Mouse (Mus musculus) stomach, embryonic 14.5 days (tissue): ENCODE measurements around the gene Ap1ar. TPM values are rescaled to one million over a fixed set of nuclear protein-coding genes. Genes with fewer than 3 reads are reported as not detected.

Experiments
- ATAC-seq: fragments of 200-750 bp; cut with Nextera tagmentation; 2 replicates; pipeline ENCODE4 v1.8.0; 2017; ENCODE audit warnings: low read depth, moderate TSS enrichment; ENCODE audit not compliant: insufficient number of reproducible peaks, insufficient read depth, low FRiP score
- H3K27ac ChIP-seq: fragments of 300-500 bp; sonication (generic); 2 replicates; pipeline ENCODE4 v1.5.1; 2014; ENCODE audit warnings: mild to moderate bottlenecking, low read length, moderate library complexity, mixed read lengths
- H3K27me3 ChIP-seq: fragments of 300-500 bp; sonication (generic); 2 replicates; pipeline ENCODE4 v1.6.1; 2014; ENCODE audit warnings: low read length, control low read depth, mixed read lengths; ENCODE audit not compliant: control insufficient read depth, insufficient read depth
- H3K36me3 ChIP-seq: fragments of 300-500 bp; sonication (generic); 2 replicates; pipeline ENCODE4 v1.6.1; 2014; ENCODE audit warnings: mild to moderate bottlenecking, control low read depth, low read length, moderate library complexity, mixed read lengths; ENCODE audit not compliant: control insufficient read depth, insufficient read depth
- H3K4me1 ChIP-seq: fragments of 300-500 bp; sonication (generic); 2 replicates; pipeline ENCODE4 v1.6.1; 2014; ENCODE audit warnings: low read length, control low read depth, mixed read lengths; ENCODE audit not compliant: control insufficient read depth, insufficient read depth
- H3K4me2 ChIP-seq: fragments of 300-500 bp; sonication (generic); replicated peaks from 2 replicates; pipeline ENCODE4 v1.6.1; 2014; ENCODE audit warnings: low read depth, low read length, control low read depth
- H3K4me3 ChIP-seq: fragments of 300-500 bp; sonication (generic); 2 replicates; pipeline ENCODE4 v1.5.1; 2014; ENCODE audit warnings: low read depth, low read length, control low read depth
- H3K9ac ChIP-seq: fragments of 300-500 bp; sonication (generic); replicated peaks from 2 replicates; pipeline ENCODE4 v1.6.1; 2014; ENCODE audit warnings: low read depth, mild to moderate bottlenecking, control low read depth, low read length, moderate library complexity, mixed read lengths
- H3K9me3 ChIP-seq: fragments of 300-500 bp; sonication (generic); 2 replicates; pipeline ENCODE4 v1.6.1; 2016; ENCODE audit warnings: low read depth, low read length, control low read depth; ENCODE audit not compliant: control insufficient read depth
- WGBS: fragments of 180-500 bp; shearing (Covaris S2); extraction: QIAGEN DNeasy Blood & Tissue Kit; methylation state at CpG from one replicate; pipeline ENCODE4 v1.1.7; 2014; 5-methylcytosine and 5-hydroxymethylcytosine counted together
- polyA plus RNA-seq: library from polyadenylated mRNA; unstranded; fragments of >200 nt; fragmentation: Nextera tagmentation; extraction: Ambion mirVana; gene quantifications from 2 replicates; pipeline ENCODE4 v1.2.1, GENCODE M21; 2014

Gene Ap1ar
- polyA plus RNA-seq, 1 experiment from 2014 or later, result 56.8 TPM

GRCm38 (mm10) chr3:127849922-127850321 is 12.6 kb upstream of the Ap1ar start:
- Histone ChIP-seq H3K4me2 (no peak overlapping the region), H3K4me1 (0 out of 2 replicates have a peak, but pooled peaks cover 2% of the 10 kb centered on the region), H3K4me3 (no peak overlapping the region), H3K27ac (no peak overlapping the region), H3K9me3 (no peaks in the 10 kb centered on the region), H3K27me3 (no peaks in the 10 kb centered on the region), H3K9ac (no peak overlapping the region), H3K36me3 (no peaks in the 10 kb centered on the region)
- WGBS, result 77% methylated on average over 5 of the region's 5 CpGs
- no peak for ATAC-seq

DNA sequence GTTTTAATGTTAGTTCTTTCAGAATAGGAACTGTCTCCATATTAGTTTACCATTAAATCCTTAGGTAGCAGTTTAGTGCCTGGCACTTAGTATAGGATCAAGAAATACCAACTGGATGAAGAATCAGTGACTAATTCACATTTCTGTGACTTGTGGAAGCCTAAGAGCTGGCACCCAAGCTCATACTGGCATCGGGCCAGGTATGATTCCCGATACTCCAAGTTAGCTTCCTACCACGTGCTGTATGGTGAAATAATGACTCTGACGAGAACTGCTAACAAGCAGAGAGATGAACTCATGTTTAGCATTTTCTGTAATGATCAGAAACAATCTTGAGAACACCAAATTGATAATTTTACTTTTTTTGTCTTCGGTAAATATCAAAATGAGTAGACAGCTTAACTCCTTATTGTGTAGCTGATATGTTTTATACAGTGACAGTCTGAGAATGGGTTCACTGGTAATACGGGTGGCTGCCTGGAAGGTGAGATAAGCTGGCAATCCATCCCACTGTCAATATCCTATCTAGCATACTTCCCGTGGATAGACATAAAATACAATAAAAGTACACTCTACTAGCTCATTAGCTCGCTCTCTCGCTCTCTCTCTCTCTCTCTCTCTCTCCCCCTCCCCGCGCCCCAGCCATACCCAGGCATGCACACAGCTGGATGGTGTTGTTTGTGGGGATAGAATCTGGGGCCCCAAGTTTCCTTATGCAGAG is 10.9 kb upstream of the Ap1ar start:
- no peaks in the 10 kb centered on the region for H3K9me3 ChIP-seq
- H3K4me2 ChIP-seq, result no peak overlapping the region
- WGBS, result 71% methylated on average over 11 of the region's 11 CpGs
- H3K4me3 ChIP-seq, result no peak overlapping the region
- H3K36me3 ChIP-seq, result no peaks in the 10 kb centered on the region
- H3K4me1 ChIP-seq, result 0 out of 2 replicates have a peak, but pooled peaks cover 2% of the 10 kb centered on the region
- H3K27me3 ChIP-seq, result no peaks in the 10 kb centered on the region
- no peak overlapping the region for H3K27ac ChIP-seq
- H3K9ac ChIP-seq, result no peak overlapping the region
- ATAC-seq, result no peak

DNA sequence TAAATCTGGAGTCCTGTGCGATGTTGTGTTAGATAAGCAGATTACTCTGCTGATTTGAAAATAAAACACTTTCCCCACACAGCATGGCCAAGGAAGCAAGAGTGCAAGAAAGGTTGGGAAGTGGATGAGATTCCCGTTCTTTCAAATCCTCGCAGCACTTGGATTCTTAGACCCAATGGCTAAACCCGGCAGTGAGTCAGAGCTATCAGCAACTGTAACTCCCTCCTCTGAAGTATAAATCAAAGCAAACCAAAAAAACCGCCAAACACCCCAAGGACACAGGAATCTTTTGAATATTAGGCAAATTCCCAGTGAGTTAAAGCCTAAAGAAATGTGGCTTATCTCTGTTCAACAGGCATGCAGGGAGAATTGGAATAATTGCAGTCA is 6.6 kb upstream of the Ap1ar start:
- Histone ChIP-seq H3K9ac (no peak overlapping the region), H3K4me3 (no peak overlapping the region), H3K4me2 (no peak overlapping the region), H3K36me3 (no peaks in the 10 kb centered on the region), H3K9me3 (no peaks in the 10 kb centered on the region), H3K27ac (no peak overlapping the region), H3K27me3 (no peaks in the 10 kb centered on the region), H3K4me1 (no peaks in the 10 kb centered on the region)
- no peak for ATAC-seq
- WGBS, result 69% methylated on average over 5 of the region's 5 CpGs

GRCm38 (mm10) chr3:127843324-127843940 is 6.1 kb upstream of the Ap1ar start:
- Histone ChIP-seq H3K9me3 (no peaks in the 10 kb centered on the region), H3K36me3 (no peaks in the 10 kb centered on the region), H3K4me1 (no peaks in the 10 kb centered on the region), H3K4me2 (no peak overlapping the region), H3K27ac (no peak overlapping the region), H3K4me3 (no peak overlapping the region), H3K27me3 (no peaks in the 10 kb centered on the region), H3K9ac (no peak overlapping the region)
- 57% methylated on average over 2 of the region's 2 CpGs for WGBS
- no peak for ATAC-seq

GRCm38 (mm10) chr3:127841926-127842325 is 4.6 kb upstream of the Ap1ar start:
- no peaks in the 10 kb centered on the region for H3K27me3 ChIP-seq
- ATAC-seq, result no peak
- H3K4me1 ChIP-seq, result no peaks in the 10 kb centered on the region
- H3K9ac ChIP-seq, result no peak overlapping the region
- no peak overlapping the region for H3K27ac ChIP-seq
- no peaks in the 10 kb centered on the region for H3K9me3 ChIP-seq
- no peak overlapping the region for H3K4me3 ChIP-seq
- H3K4me2 ChIP-seq, result no peak overlapping the region
- H3K36me3 ChIP-seq, result no peaks in the 10 kb centered on the region
- 85% methylated on average over 8 of the region's 8 CpGs for WGBS

DNA sequence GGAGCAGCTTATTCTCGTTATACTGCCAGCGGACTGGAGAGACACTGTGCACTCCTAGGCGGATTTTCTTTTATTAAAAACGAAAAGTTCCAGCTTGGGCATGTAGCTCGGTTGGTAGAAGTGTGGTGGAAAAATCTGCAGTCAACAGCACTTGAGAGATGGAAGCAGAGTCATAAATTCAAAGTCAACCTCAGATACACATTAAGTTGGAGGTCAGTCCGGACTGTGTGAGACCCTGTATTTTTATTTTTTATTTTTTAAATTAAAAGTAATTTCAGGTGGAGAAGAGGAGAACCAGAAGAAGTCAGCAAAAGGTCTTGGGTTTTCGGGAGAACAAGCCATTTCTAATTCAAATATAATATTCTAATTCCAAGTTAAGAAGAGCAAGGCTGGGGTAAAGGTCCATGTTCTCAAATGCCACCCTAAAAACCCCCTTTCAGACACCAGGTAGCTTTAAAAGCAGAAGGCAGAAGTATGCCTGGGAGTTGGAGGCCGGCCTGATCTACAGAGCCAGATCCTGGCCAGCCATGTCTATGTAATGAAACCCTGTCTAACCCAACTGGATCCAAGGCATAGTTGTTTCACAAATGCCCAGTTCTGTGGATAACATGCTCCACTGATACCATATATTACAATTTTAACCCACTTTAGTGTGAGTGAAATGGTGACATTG is 785 bp upstream of the Ap1ar start:
- peak overlapping the region; percentile 92 for H3K27ac ChIP-seq
- H3K27me3 ChIP-seq, result no peaks in the 10 kb centered on the region
- H3K36me3 ChIP-seq, result no peaks in the 10 kb centered on the region
- H3K4me1 ChIP-seq, result peaks cover 14% of the 10 kb centered on the region; the same call in 1 of the 2 replicates
- peak overlapping the region; percentile 84 for H3K4me3 ChIP-seq
- no peaks in the 10 kb centered on the region for H3K9me3 ChIP-seq
- H3K9ac ChIP-seq, result peak overlapping the region; percentile 87
- H3K4me2 ChIP-seq, result peak overlapping the region; percentile 54
- WGBS, result 32% methylated on average over 8 of the region's 8 CpGs
- peak; percentile 11; the same call in 1 of the 2 replicates for ATAC-seq

GRCm38 (mm10) chr3:127836798-127837153 is 547 bp downstream of the Ap1ar start:
- peaks cover 14% of the 10 kb centered on the region; the same call in 1 of the 2 replicates for H3K4me1 ChIP-seq
- no peaks in the 10 kb centered on the region for H3K27me3 ChIP-seq
- H3K9me3 ChIP-seq, result no peaks in the 10 kb centered on the region
- 0% methylated on average over 16 of the region's 17 CpGs for WGBS
- H3K4me2 ChIP-seq, result peak overlapping the region; percentile 78
- no peaks in the 10 kb centered on the region for H3K36me3 ChIP-seq
- peak overlapping the region; percentile 82 for H3K27ac ChIP-seq
- peak; percentile 43 for ATAC-seq
- H3K9ac ChIP-seq, result peak overlapping the region; percentile 87
- H3K4me3 ChIP-seq, result peak overlapping the region; percentile 84

GRCm38 (mm10) chr3:127835594-127835993 is 1.7 kb downstream of the Ap1ar start:
- Histone ChIP-seq H3K4me1 (peaks cover 14% of the 10 kb centered on the region; the same call in 1 of the 2 replicates), H3K9me3 (no peaks in the 10 kb centered on the region), H3K4me3 (no peak overlapping the region), H3K36me3 (no peaks in the 10 kb centered on the region), H3K9ac (no peak overlapping the region), H3K27ac (no peak overlapping the region), H3K4me2 (peak overlapping the region; percentile 78; the same call in 1 of the 2 replicates), H3K27me3 (no peaks in the 10 kb centered on the region)
- 84% methylated on average over 6 of the region's 6 CpGs for WGBS
- ATAC-seq, result no peak
